Mouse (Mus musculus): ENCODE measurements around the gene Ahdc1.
"Not testable (repeated sequence)": the region's sequence is repeated elsewhere in the genome, so short reads cannot be mapped to it uniquely, and the experiment has no call there.

Ahdc1 gene

DNA sequence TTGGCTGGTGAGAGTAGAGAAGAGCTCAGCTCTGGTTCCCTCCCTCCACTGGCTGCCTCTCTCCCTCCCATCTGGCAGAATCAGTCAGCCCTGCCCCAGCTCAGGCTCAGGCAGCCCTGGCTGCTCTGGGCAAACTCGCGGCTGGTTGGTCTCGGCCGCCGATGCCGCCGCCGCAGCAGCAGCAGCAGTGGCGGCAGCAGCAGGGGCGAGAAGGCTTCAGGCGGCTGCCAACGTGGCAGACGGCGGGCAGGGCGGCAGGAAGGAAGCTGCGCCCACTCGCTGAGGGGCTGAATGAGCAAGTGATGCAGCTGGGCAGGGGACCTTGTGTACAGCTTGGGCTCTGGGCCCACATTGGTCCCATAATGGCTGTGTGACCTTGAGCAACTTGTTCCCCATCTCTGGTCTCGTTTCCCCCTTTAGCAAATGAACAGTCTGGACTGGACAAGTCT, 81.4 kb downstream of the Ahdc1 start:
- in situ Hi-C loops (cut with MboI, MseI), result no loop called here

DNA sequence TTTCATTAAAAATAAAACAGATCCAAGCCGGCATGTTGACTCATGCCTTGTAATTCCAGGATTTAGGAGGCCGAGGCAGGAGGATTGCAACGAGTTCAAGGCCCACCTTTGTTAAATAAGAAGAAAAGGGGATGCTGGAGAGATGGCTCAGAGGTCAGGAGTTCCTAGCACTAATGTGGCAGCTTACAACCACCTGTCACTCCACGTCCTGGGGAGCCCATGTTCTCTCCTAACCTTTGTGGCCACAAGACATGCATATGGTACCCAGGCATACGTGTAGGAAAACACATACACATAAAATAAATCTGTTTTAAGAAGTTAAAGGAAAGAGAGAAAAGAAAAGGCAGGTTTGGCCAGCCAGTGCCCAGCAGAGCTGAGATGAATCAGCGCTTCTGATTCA, 82.0 kb downstream of the Ahdc1 start:
- in situ Hi-C loops (cut with MboI, MseI), result no loop called here

DNA sequence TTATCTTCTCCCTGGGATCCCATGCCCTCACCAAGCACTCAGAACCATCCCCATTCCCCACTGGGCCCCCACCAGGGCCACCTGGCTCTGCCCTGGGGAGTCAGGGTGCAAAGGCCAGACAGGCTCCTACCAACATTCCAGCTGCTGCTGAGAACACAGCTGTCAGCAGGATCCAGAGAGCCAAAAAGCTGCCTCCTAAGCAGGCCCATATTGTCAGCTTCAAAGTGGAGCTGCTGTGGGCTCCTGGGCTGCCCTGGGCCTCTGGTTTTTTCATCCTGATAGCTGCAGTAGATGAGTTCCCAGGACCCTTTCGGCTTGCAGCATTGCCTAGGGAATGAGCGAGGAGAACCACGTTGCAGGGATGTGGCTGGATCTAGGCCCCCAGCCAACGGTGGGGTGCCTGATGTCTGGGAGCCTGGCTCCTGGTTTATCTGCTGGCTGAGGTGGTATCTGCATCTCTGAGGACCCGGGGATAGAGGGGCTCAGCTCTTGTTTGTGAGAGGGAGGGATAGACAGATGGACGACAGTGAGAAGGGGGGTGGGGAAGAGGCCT, 82.5 kb downstream of the Ahdc1 start:
- in situ Hi-C loops (cut with MboI, MseI), result no loop called here

DNA sequence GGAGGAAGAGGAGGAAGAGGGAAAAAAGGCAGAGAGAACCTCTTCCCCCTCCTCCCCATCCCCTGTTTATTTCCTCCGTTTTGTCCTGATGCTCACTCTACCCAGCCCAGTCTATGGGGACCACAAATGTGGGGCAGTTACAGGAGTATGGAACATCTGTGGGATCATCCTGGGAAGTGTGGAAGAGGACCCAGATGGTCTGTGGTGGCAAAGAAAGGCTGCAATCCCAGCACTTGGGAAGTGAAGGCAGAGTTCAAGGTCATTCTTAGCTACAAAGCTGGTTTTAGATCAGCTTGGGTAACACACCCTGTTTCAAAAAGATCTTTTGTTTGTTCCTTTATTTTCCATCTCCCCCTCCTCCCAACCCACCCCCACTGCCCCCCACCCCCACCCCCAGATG, 83.2 kb downstream of the Ahdc1 start:
- in situ Hi-C loops (cut with MboI, MseI), result no loop called here

GRCm38 (mm10) chr4:133094936-133095733, 84.1 kb downstream of the Ahdc1 start:
- in situ Hi-C loops (cut with MboI, MseI), result no loop called here

- in situ Hi-C loops (cut with MboI, MseI), result not testable (repeated sequence)
Measured at GRCm38 (mm10) chr4:133095734-133096065, 84.6 kb downstream of the Ahdc1 start.

DNA sequence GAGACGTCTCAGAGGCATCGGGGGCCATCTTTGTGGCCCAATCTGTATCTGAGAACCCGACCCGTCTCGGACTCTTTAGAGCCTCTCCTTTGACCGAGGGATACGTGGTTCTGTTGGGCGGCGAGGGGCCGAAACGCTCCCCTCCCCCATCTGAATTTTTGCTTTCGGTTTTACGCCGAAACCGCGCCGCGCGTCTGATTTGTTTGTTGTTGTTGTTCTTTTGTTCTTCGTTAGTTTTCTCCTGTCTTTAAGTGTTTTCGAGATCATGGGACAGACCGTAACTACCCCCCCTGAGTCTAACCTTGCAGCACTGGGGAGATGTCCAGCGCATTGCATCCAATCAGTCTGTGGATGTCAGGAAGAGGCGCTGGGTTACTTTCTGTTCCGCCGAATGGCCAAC, 85.6 kb downstream of the Ahdc1 start:
- in situ Hi-C loops (cut with MboI, MseI), result not testable (repeated sequence)

GRCm38 (mm10) chr4:133101751-133102150, 90.7 kb downstream of the Ahdc1 start:
- in situ Hi-C loops (cut with MboI, MseI), result no loop called here

DNA sequence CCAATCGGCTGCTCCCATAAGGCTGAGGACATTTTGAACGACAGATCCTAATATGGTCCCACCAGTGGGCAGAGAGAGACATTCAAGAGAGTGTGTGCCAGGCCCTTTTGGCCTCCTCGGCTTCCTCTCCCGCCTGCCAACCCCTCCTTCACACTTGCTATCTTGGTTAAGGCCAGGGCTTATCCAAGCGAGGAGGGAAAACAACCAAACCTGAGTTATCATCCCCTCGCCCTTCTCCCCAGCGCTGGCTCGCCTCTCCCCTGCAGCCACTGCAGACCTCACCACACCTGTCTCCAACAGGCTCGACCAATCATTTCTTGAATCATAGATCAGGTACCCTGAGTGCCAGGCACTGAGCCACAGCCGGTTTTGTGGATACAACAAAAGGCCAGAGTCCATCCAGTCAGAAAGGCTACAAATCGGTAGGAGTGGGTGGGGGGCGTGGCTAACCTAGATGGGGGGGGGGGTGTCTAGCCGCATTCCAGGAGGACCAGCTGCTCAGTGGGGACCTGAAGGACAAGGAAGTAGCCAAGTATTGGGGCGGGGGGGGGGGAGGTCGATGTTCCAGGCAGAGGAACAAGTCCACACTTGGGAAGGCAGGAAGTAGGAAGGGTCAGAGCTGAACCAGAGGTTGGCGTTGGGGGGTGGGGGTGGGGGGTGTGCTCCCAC, 92.6 kb downstream of the Ahdc1 start:
- in situ Hi-C loops (cut with MboI, MseI), result no loop called here

DNA sequence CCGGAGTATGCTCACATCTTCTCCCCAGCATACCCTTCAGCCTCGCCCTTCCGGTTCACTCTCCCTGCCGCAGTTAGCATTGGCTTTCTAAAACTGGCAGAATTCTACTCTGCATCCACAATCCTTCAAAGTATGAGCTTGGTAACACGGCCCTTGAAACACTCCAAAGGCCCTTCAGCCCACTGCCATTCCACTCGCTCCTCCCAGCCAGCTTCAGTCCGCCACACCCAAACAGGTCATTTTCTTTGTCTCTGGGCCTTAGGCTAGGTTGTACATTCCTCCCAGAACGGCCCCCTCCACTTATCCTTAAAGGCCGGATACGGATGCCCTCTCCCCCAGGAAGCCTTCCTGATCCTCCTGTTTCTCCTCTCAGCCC, 93.1 kb downstream of the Ahdc1 start:
- in situ Hi-C loops (cut with MboI, MseI), result no loop called here

GRCm38 (mm10) chr4:133106691-133107090, 95.6 kb downstream of the Ahdc1 start:
- in situ Hi-C loops (cut with MboI, MseI), result no loop called here

DNA sequence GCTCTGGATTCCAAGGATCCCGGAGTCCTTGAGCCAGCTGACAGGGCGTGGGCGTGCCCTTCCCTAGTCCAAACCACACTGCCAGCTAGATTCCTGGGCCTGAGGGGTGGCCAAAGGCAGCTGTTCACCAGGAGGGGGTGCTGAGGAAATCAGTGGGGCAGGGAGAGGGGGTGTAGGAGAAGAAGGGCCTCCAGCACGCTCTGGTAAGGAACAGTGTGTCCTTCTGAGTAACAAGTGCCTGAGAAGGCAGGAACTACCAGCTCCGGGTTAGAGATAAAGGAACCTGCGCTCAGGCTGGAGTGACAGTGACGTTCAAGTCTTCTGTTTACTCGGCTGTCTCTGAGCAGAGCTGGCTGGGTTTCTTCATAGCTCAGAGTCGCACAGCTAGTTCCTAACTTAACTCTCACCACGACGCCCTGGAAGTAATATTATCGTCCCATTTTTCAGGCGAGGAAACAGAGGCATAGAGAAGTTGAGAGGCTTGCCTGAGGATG, 96.8 kb downstream of the Ahdc1 start:
- in situ Hi-C loops (cut with MboI, MseI), result no loop called here

GRCm38 (mm10) chr4:133108481-133109334, 97.6 kb downstream of the Ahdc1 start:
- in situ Hi-C loops (cut with MboI, MseI), result no loop called here

DNA sequence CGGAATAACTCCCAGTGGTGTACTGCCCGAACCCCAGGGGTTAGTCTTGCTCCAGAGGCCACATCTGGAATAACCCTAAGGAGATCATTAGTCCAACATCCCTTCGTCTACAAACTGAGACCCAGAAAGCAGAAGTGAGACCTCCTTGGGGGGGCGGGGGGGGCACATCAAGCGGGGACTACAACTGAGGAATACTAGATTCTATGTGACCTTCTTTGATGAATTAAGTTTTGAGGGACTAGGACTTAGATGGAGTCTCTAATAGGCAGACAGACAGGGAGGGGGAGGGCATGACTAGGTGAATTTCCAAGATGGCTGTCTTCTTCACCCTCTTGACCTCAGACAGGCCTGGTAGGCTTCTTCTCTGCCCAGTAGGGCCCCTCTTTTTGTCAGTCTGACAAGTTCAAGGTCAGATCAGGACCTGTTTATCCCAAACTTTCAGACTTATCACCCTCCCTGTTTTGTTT, 98.3 kb downstream of the Ahdc1 start:
- in situ Hi-C loops (cut with MboI, MseI), result no loop called here

- in situ Hi-C loops (cut with MboI, MseI), result no loop called here
Measured at GRCm38 (mm10) chr4:133112175-133112838, 101.2 kb downstream of the Ahdc1 start.

DNA sequence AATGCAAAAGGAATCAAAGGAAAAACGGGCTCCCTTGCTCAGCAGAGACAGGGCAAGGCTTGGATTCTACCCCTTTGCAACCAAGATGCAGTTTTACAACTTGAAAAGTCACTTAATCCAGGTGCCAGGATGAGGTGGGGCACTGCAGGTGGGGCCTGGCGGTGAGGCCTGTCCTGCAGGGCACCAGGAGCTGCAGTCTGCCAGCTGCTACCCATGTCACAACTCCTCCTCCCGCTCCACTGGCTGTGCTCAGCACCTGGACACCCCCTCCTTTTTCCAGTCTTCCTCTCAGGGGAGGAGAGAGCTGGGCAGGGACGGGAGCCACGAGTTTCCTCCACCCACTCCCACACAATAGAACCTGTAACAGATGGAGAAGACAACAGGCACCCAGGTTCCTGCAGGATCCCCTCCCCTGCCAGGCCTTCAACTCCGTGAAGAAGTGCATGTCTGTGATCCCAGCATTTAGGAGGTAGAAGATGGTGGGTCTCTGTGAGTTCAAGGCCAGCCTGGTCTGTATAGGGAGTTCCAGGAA, 102.4 kb downstream of the Ahdc1 start:
- in situ Hi-C loops (cut with MboI, MseI), result no loop called here

- in situ Hi-C loops (cut with MboI, MseI), result no loop called here
Measured at GRCm38 (mm10) chr4:133114762-133115161, 103.7 kb downstream of the Ahdc1 start.

GRCm38 (mm10) chr4:133115721-133116429, 104.8 kb downstream of the Ahdc1 start:
- in situ Hi-C loops (cut with MboI, MseI), result no loop called here

GRCm38 (mm10) chr4:133116756-133117470, 105.9 kb downstream of the Ahdc1 start:
- in situ Hi-C loops (cut with MboI, MseI), result no loop called here

All from T-helper 17 cell (primary cell).